Mouse (Mus musculus) MEL (cell line): ENCODE measurements around the gene Gm49601.

ENCODE experiments used
- CTCF ChIP-seq, 3 experiments: IDR thresholded peaks in 2 of 3; conservative IDR thresholded peaks in 1 of 3; 2 replicates each; pipeline ENCODE4 v1.5.1; 2011 to 2012; ENCODE audit warnings: low read length in 3 of 3, low read depth in 2 of 3, mild to moderate bottlenecking in 2 of 3, improper control_type of control experiment in 1 of 3, inconsistent platforms in 1 of 3, mixed read lengths in 1 of 3, moderate library complexity in 1 of 3; ENCODE audit not compliant: control insufficient read depth in 1 of 3, insufficient read depth in 1 of 3, poor library complexity in 1 of 3, severe bottlenecking in 1 of 3
- EP300 ChIP-seq, 2 experiments: IDR thresholded peaks; 2 replicates each; pipeline ENCODE4 v1.6.1; 2011; ENCODE audit warnings: improper control_type of control experiment in 2 of 2, low read length in 2 of 2, low read depth in 1 of 2, mild to moderate bottlenecking in 1 of 2
- MAX ChIP-seq: IDR thresholded peaks from 2 replicates; pipeline ENCODE4 v1.6.1; 2011; ENCODE audit warnings: low read length, improper control_type of control experiment
- POLR2A ChIP-seq, 2 experiments: IDR thresholded peaks; 2 replicates each; pipeline ENCODE4 v1.6.1; 2011 to 2012; ENCODE audit warnings: low read length in 2 of 2, mild to moderate bottlenecking in 2 of 2, control low read depth in 1 of 2, improper control_type of control experiment in 1 of 2, low read depth in 1 of 2, moderate library complexity in 1 of 2; ENCODE audit not compliant: control insufficient read depth in 1 of 2, insufficient read depth in 1 of 2, poor library complexity in 1 of 2
- SMC3 ChIP-seq: IDR thresholded peaks from 2 replicates; pipeline ENCODE4 v1.6.1; 2011; ENCODE audit warnings: low read depth, low read length, improper control_type of control experiment
- TCF12 ChIP-seq: IDR thresholded peaks from 2 replicates; pipeline ENCODE4 v1.6.1; 2014; ENCODE audit warnings: low read depth, mild to moderate bottlenecking, inconsistent platforms, low read length, improper control_type of control experiment, moderate library complexity
- ZC3H11A ChIP-seq: IDR thresholded peaks from 2 replicates; pipeline ENCODE4 v1.6.1; 2012; ENCODE audit warnings: low read depth, mild to moderate bottlenecking, inconsistent platforms, low read length, improper control_type of control experiment

- TF ChIP-seq POLR2A (IDR thresholded peaks at IDR 0.05; ENCODE audit: control insufficient read depth in 1 of 2, insufficient read depth in 1 of 2, low read depth in 1 of 2, low read length in 2 of 2, poor library complexity in 1 of 2): no peak
- no peak for TF ChIP-seq CTCF (IDR thresholded peaks at IDR 0.05 in 2 of 3, conservative IDR thresholded peaks at IDR 0.05 in 1 of 3; ENCODE audit: control insufficient read depth in 1 of 3, insufficient read depth in 1 of 3, low read depth in 2 of 3, low read length in 3 of 3, poor library complexity in 1 of 3, severe bottlenecking in 1 of 3)
- TF ChIP-seq ZC3H11A: no peak
- TF ChIP-seq SMC3: no peak
- no peak for TF ChIP-seq MAX
- no peak for TF ChIP-seq TCF12
- TF ChIP-seq EP300 (IDR thresholded peaks at IDR 0.05; ENCODE audit: low read depth in 1 of 2, low read length in 2 of 2): no peak
These were observed 17.1 kb downstream of the Gm49601 start for GRCm38 (mm10) chr16:18609099-18609498.
